Mouse (Mus musculus): ENCODE data around the gene Ank3. TPM values are rescaled to one million over a fixed set of nuclear protein-coding genes. Genes with fewer than 3 reads are reported as not detected.

Ank3 gene
- polyA plus RNA-seq, 1 experiment from 2014 or later, result 24.7 TPM

DNA sequence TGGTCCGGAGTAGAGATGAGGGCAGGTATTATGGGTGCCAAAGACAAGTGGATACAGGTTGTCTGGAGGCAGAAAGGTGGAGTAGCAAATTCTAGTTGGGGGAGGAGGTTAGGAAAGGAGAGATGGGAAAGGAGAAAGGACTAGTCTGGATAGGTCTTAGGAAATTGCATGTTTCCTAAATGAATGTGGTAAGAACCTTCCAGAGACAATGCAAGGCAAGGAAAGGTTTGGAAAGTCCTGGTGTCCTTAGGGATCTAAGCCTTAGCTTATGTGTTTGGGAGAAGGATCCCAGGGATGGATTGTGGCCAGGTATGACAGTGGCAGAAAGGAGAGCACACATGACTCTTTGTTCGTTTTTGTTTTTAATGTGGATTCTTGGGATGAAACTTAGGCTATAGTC is 139.7 kb downstream of the Ank3 start:
- no peak overlapping the region for H3K9ac ChIP-seq (ENCODE audit: low read length)
- no peaks in the 10 kb centered on the region for H3K27me3 ChIP-seq (replicated peaks; ENCODE audit: control insufficient read depth, insufficient read depth, low read length)
- DNase-seq (ENCODE audit: low spot score) (no peak), ATAC-seq (replicated peaks; ENCODE audit: low FRiP score, low TSS enrichment, low read depth) (no peak)
- no peaks in the 10 kb centered on the region for H3K9me3 ChIP-seq (ENCODE audit: control insufficient read depth, low read length)
- H3K4me3 ChIP-seq (ENCODE audit: low read depth, low read length), result no peak overlapping the region
- no peak overlapping the region for H3K27ac ChIP-seq (ENCODE audit: low read depth)
- no peak overlapping the region for H3K4me2 ChIP-seq (ENCODE audit: low read length)
- H3K36me3 ChIP-seq (ENCODE audit: control insufficient read depth, insufficient read depth, low read length), result no peaks in the 10 kb centered on the region
- WGBS, result 98% methylated on average over 2 of the region's 2 CpGs
- peaks cover 5% of the 10 kb centered on the region; the same call in 1 of the 2 replicates for H3K4me1 ChIP-seq (replicated peaks; ENCODE audit: control insufficient read depth, insufficient read depth, low read length)

DNA sequence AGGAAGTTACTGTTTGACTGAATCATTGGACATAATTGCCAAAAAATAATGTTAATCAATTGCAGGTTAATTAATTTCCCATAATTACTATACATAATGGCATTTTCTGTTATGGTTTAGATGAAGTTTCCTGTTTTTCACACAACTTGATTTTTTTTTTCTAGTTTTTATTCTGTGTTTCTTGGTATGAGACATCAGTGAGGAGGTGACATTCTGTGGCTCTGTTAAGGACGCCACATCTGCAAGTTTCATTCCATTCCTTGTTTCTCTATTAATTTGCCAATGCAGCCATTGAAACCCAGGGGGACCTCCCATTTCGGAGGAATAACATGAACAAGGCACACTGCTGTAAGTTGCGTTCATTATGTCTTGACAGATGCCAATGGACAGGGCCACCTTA is 143.9 kb downstream of the Ank3 start:
- no peak overlapping the region for H3K4me2 ChIP-seq (ENCODE audit: low read length)
- no peak for ATAC-seq (replicated peaks; ENCODE audit: low FRiP score, low TSS enrichment, low read depth)
- DNase-seq (ENCODE audit: low spot score), result no peak
- no peaks in the 10 kb centered on the region for H3K27me3 ChIP-seq (replicated peaks; ENCODE audit: control insufficient read depth, insufficient read depth, low read length)
- no peaks in the 10 kb centered on the region for H3K36me3 ChIP-seq (ENCODE audit: control insufficient read depth, insufficient read depth, low read length)
- no peaks in the 10 kb centered on the region for H3K9me3 ChIP-seq (ENCODE audit: control insufficient read depth, low read length)
- H3K4me3 ChIP-seq (ENCODE audit: low read depth, low read length), result no peak overlapping the region
- no peak overlapping the region for H3K27ac ChIP-seq (ENCODE audit: low read depth)
- H3K4me1 ChIP-seq (replicated peaks; ENCODE audit: control insufficient read depth, insufficient read depth, low read length), result no peaks in the 10 kb centered on the region
- WGBS, result 95% methylated on average over 3 of the region's 3 CpGs
- H3K9ac ChIP-seq (ENCODE audit: low read length), result no peak overlapping the region

DNA sequence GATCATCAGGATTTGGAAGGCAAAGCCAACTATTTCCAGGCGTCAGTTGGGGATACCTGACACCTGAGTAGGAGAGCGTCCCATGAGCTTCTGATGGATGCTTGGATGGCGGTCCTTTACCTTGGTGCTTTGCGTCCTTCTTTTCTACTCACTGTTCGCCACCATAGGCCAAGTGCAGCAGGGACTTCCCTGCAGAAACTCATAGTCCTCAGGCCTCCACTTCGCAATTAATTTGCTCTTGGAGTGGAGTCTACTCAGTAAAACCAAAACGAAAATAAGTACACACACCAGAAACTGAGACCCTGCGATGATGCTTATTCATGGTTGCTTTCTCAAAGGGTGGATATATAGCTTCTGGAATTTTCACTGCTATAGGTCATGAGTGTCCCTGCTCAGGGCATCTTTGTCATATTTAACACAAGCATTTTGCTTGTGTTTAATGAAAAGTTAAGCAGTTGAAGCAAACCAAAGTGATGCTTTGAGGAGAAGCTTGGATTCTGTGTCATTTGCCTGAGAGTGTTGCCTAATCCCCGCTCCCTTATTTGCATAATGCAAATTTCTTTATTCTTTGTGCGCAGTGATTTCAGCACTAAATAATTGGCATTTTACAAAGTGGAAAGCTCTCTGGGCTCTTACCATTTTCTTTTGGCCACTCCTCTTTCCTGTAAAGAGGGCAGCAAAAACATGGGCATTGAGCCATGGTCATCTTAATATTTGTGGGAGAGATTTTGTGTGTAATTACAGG is 145.5 kb downstream of the Ank3 start:
- Histone ChIP-seq H3K4me2 (ENCODE audit: low read length) (no peak overlapping the region), H3K27ac (ENCODE audit: low read depth) (no peak overlapping the region), H3K4me1 (replicated peaks; ENCODE audit: control insufficient read depth, insufficient read depth, low read length) (no peaks in the 10 kb centered on the region), H3K36me3 (ENCODE audit: control insufficient read depth, insufficient read depth, low read length) (no peaks in the 10 kb centered on the region), H3K9ac (ENCODE audit: low read length) (no peak overlapping the region), H3K9me3 (ENCODE audit: control insufficient read depth, low read length) (no peaks in the 10 kb centered on the region), H3K4me3 (ENCODE audit: low read depth, low read length) (no peak overlapping the region), H3K27me3 (replicated peaks; ENCODE audit: control insufficient read depth, insufficient read depth, low read length) (no peaks in the 10 kb centered on the region)
- ATAC-seq (replicated peaks; ENCODE audit: low FRiP score, low TSS enrichment, low read depth) (no peak), DNase-seq (ENCODE audit: low spot score) (no peak)
- WGBS, result 96% methylated on average over 10 of the region's 10 CpGs

DNA sequence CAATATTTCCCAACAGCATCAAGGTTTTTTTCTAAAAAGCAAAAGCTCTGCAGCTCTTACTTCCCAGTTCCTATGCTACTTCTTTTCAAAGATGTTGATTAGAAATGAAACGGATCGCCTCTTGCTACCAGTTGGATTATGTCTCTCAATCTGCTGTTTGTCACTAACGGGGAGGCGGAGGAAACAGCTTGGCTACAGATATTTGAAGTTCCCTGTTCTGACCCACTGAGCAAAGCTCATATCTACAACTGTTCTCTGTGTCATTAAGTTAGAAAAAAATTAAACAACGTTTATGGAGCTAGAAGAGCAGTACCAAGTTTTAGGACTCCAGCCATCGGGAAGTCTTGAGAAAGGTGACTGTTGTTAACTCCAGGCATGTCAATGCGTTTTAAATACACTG is 146.1 kb downstream of the Ank3 start:
- WGBS, result 83% methylated on average over 7 of the region's 7 CpGs

DNA sequence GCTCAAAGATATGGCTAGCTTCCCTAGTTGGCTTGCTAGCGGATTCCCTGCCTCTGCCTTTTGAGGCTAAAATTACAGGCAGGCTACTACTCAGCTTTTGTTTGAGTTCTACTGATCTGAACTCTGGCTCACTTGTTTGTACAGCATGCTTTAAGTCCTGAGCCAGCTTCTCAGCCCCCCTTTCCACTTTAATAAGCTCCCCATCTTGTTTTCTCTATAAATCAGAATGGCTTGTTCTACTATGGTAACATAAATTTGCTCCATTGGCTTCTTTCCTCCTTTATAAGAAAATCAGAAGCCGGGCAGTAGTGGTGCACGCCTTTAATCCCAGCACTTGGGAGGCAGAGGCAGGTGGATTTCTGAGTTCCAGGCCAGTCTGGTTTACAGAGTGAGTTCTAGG is 147.4 kb downstream of the Ank3 start:
- Histone ChIP-seq H3K4me1 (replicated peaks; ENCODE audit: control insufficient read depth, insufficient read depth, low read length) (no peaks in the 10 kb centered on the region), H3K4me2 (ENCODE audit: low read length) (no peak overlapping the region), H3K9ac (ENCODE audit: low read length) (no peak overlapping the region), H3K9me3 (ENCODE audit: control insufficient read depth, low read length) (no peaks in the 10 kb centered on the region), H3K4me3 (ENCODE audit: low read depth, low read length) (no peak overlapping the region), H3K36me3 (ENCODE audit: control insufficient read depth, insufficient read depth, low read length) (no peaks in the 10 kb centered on the region), H3K27ac (ENCODE audit: low read depth) (no peak overlapping the region), H3K27me3 (replicated peaks; ENCODE audit: control insufficient read depth, insufficient read depth, low read length) (no peaks in the 10 kb centered on the region)
- ATAC-seq (replicated peaks; ENCODE audit: low FRiP score, low TSS enrichment, low read depth) (no peak), DNase-seq (ENCODE audit: low spot score) (no peak)
- WGBS, result 86% methylated on average over 3 of the region's 3 CpGs

More for the DNA sequence above, 146.1 kb downstream of the Ank3 start:
- Histone ChIP-seq H3K4me3 (ENCODE audit: low read depth, low read length) (no peak overlapping the region), H3K27me3 (replicated peaks; ENCODE audit: control insufficient read depth, insufficient read depth, low read length) (no peaks in the 10 kb centered on the region), H3K27ac (ENCODE audit: low read depth) (no peak overlapping the region), H3K4me2 (ENCODE audit: low read length) (no peak overlapping the region), H3K4me1 (replicated peaks; ENCODE audit: control insufficient read depth, insufficient read depth, low read length) (no peaks in the 10 kb centered on the region), H3K9ac (ENCODE audit: low read length) (no peak overlapping the region), H3K36me3 (ENCODE audit: control insufficient read depth, insufficient read depth, low read length) (no peaks in the 10 kb centered on the region), H3K9me3 (ENCODE audit: control insufficient read depth, low read length) (no peaks in the 10 kb centered on the region)
- DNase-seq (ENCODE audit: low spot score) (no peak), ATAC-seq (replicated peaks; ENCODE audit: low FRiP score, low TSS enrichment, low read depth) (no peak)

DNA sequence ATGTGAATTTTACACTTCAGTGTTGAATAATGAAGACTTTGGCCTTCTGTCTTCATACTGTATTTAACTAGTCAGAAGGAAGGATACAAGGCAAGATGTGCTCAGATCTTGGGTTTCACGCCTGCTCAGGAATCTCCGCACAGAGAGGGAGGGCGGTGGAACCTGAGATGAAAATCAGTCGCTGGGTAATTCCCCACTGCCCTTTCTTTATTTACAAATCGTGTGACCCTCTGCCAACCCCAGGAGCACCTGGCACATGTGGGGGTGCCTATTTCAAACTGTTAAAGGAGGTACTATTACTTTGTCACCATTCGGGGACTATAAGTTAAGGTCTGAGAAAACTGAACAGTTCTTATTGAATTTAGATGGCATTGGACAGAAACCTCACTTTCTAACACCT is 148.1 kb downstream of the Ank3 start:
- ATAC-seq (replicated peaks; ENCODE audit: low FRiP score, low TSS enrichment, low read depth), result no peak
- DNase-seq (ENCODE audit: low spot score), result no peak
- no peaks in the 10 kb centered on the region for H3K9me3 ChIP-seq (ENCODE audit: control insufficient read depth, low read length)
- no peaks in the 10 kb centered on the region for H3K27me3 ChIP-seq (replicated peaks; ENCODE audit: control insufficient read depth, insufficient read depth, low read length)
- H3K27ac ChIP-seq (ENCODE audit: low read depth), result no peak overlapping the region
- no peaks in the 10 kb centered on the region for H3K4me1 ChIP-seq (replicated peaks; ENCODE audit: control insufficient read depth, insufficient read depth, low read length)
- H3K4me3 ChIP-seq (ENCODE audit: low read depth, low read length), result no peak overlapping the region
- no peaks in the 10 kb centered on the region for H3K36me3 ChIP-seq (ENCODE audit: control insufficient read depth, insufficient read depth, low read length)
- H3K9ac ChIP-seq (ENCODE audit: low read length), result no peak overlapping the region
- 75% methylated on average over 6 of the region's 6 CpGs for WGBS
- no peak overlapping the region for H3K4me2 ChIP-seq (ENCODE audit: low read length)

DNA sequence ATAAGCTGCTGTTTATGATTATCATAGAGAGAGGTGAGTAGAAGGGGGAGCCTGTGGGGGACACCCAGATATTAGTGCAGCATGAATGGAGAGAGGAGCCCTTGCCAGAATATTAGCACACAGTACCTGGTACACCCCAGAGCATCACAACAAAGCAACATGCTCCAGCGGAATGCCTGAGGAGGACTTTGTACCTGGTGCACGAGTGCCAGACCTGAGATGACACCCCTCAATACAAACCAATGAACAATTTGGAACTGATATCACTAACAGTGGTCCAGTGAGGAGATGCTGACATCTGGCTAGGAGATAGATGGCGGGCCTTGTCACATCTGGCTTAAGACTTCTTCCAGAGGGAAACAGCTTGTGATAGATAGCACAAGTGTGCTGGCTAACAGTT is 150.2 kb downstream of the Ank3 start:
- DNase-seq (ENCODE audit: low spot score) (no peak), ATAC-seq (replicated peaks; ENCODE audit: low FRiP score, low TSS enrichment, low read depth) (no peak)
- H3K27ac ChIP-seq (ENCODE audit: low read depth), result no peak overlapping the region

DNA sequence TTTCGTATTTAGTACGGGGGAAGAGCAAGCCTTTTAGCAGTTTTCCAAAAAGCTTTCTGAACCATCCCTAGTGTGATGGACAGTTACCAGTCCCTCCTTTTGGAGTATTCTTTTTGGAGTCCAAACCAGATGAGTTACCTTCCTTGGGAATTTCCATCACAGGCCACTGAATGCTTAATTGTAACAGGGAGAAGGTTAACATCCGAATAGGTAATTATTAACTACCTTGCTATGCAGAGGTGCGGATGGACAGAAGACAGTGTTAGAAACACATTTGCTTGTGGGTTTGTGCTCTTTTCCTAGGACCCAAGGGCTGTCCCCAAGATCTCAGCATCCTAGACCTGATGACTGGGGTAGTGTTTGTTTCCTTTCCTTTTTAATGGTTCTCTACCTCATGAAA is 150.6 kb downstream of the Ank3 start:
- H3K36me3 ChIP-seq (ENCODE audit: control insufficient read depth, insufficient read depth, low read length), result no peaks in the 10 kb centered on the region
- no peaks in the 10 kb centered on the region for H3K27me3 ChIP-seq (replicated peaks; ENCODE audit: control insufficient read depth, insufficient read depth, low read length)
- 76% methylated on average over 4 of the region's 4 CpGs for WGBS
- no peaks in the 10 kb centered on the region for H3K4me1 ChIP-seq (replicated peaks; ENCODE audit: control insufficient read depth, insufficient read depth, low read length)
- ATAC-seq (replicated peaks; ENCODE audit: low FRiP score, low TSS enrichment, low read depth) (no peak), DNase-seq (ENCODE audit: low spot score) (no peak)
- no peak overlapping the region for H3K4me2 ChIP-seq (ENCODE audit: low read length)
- H3K9me3 ChIP-seq (ENCODE audit: control insufficient read depth, low read length), result no peaks in the 10 kb centered on the region
- H3K4me3 ChIP-seq (ENCODE audit: low read depth, low read length), result no peak overlapping the region
- no peak overlapping the region for H3K27ac ChIP-seq (ENCODE audit: low read depth)
- no peak overlapping the region for H3K9ac ChIP-seq (ENCODE audit: low read length)

More for the DNA sequence above, 150.2 kb downstream of the Ank3 start:
- WGBS, result 84% methylated on average over 3 of the region's 3 CpGs
- no peak overlapping the region for H3K4me2 ChIP-seq (ENCODE audit: low read length)
- no peak overlapping the region for H3K4me3 ChIP-seq (ENCODE audit: low read depth, low read length)
- H3K36me3 ChIP-seq (ENCODE audit: control insufficient read depth, insufficient read depth, low read length), result no peaks in the 10 kb centered on the region
- no peaks in the 10 kb centered on the region for H3K27me3 ChIP-seq (replicated peaks; ENCODE audit: control insufficient read depth, insufficient read depth, low read length)
- H3K9me3 ChIP-seq (ENCODE audit: control insufficient read depth, low read length), result no peaks in the 10 kb centered on the region
- no peak overlapping the region for H3K9ac ChIP-seq (ENCODE audit: low read length)
- H3K4me1 ChIP-seq (replicated peaks; ENCODE audit: control insufficient read depth, insufficient read depth, low read length), result no peaks in the 10 kb centered on the region

DNA sequence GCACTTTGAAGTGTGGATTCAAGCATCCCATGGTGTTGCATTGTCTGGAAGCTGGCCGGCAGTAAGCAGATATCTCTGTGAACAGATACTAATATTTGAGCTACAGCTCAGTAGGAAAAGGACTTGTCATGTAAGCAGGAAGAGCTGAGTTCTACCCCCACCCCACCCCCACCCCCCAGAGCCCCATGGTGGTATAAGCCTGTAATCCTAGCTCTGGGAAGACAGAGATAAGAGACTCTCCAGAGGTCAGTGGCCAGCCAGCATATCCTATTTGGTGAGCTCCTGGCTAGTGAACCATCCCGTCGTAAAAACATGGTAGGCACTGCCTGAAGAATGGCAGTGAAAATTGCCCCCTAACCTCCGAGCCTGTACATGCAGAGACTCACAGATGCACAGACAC is 152.3 kb downstream of the Ank3 start:
- no peak overlapping the region for H3K4me3 ChIP-seq (ENCODE audit: low read depth, low read length)
- no peaks in the 10 kb centered on the region for H3K9me3 ChIP-seq (ENCODE audit: control insufficient read depth, low read length)
- H3K4me1 ChIP-seq (replicated peaks; ENCODE audit: control insufficient read depth, insufficient read depth, low read length), result no peaks in the 10 kb centered on the region
- no peak overlapping the region for H3K9ac ChIP-seq (ENCODE audit: low read length)
- H3K27ac ChIP-seq (ENCODE audit: low read depth), result no peak overlapping the region
- H3K4me2 ChIP-seq (ENCODE audit: low read length), result no peak overlapping the region
- no peaks in the 10 kb centered on the region for H3K36me3 ChIP-seq (ENCODE audit: control insufficient read depth, insufficient read depth, low read length)
- ATAC-seq (replicated peaks; ENCODE audit: low FRiP score, low TSS enrichment, low read depth) (no peak), DNase-seq (ENCODE audit: low spot score) (no peak)
- H3K27me3 ChIP-seq (replicated peaks; ENCODE audit: control insufficient read depth, insufficient read depth, low read length), result no peaks in the 10 kb centered on the region
- 30% methylated on average over 4 of the region's 4 CpGs for WGBS

All from intestine, embryonic 14.5 days (tissue).